Comparison of ENCODE assay signal across 15 mouse cellular contexts in genomic region chr10:77461161-77461560, GRCm38 (mm10).
"Had no signal": no experiment of that assay in that cellular context is flagged by ENCODE, and none has a peak within 500 bp of the region (broad histone marks: within the 10 kb centered on the region; RNA-seq: fewer than 3 reads in every experiment).

No protein-coding gene starts in this region.

- DNase-seq: cerebellum, adult 8-10 months; embryo, embryonic 11 days; forebrain, postnatal 0 days; gastrocnemius, adult 2 months; gastrocnemius, postnatal 10 days; gastrocnemius, postnatal 14 days; gastrocnemius, postnatal 25 days; gastrocnemius, postnatal 36 days; heart, adult 11 months; heart, adult 18-20 months; heart, adult 2 months had no signal

- ATAC-seq: forebrain, embryonic 13.5 days; forebrain, embryonic 14.5 days; forebrain, embryonic 15.5 days; forebrain, embryonic 16.5 days; forebrain, postnatal 0 days had no signal
